9 mouse cellular contexts compared by ENCODE assay signal in the genomic region with DNA sequence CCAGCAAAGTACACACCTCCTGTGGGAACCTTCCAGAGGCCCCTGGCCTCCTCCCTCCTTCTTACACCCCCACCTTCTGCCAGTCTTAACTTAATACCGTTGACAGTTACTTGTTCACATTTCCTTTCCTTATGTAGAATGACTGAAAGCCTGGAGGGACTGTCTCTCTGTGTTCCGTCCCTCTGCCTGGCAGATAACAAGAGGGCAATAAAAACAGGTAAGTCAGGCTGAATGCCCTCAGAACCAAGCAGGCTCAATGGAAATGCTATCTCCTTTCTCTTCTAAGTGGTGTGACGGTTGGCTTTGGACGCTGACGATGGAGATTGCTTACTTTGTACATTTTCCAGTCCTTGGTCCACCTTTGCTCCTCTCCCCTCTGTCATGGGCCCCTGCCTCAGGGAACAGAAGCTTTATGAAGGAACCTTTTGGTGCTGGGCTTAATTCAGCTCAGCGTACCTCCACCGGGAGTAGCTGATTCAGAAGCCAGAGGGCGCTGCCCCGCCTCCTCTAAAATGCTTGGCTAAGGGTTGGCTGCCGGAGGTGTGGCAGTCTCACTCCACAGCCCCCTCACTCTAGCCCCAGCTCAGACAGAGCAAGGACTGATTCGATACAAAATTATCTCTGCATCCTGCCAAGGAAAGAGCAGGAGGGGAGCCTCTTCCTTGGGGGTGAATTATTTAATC.
DNase-seq lines count a peak whose midpoint lies in the region; ATAC-seq lines count a peak whose summit lies in the region.
"Had no signal": no experiment of that assay in that cellular context is flagged by ENCODE, and none has a peak within 500 bp of the region (broad histone marks: within the 10 kb centered on the region; RNA-seq: fewer than 3 reads in every experiment).

No protein-coding gene starts in this region.

- H3K27me3 ChIP-seq in embryonic facial prominence, embryonic 15.5 days = no peaks in the 10 kb centered on the region
- no peaks in the 10 kb centered on the region for H3K27me3 ChIP-seq in hindbrain, embryonic 14.5 days (ENCODE audit: control insufficient read depth, insufficient read depth, low read length)
- H3K27me3 ChIP-seq in midbrain, embryonic 16.5 days (ENCODE audit: control insufficient read depth, insufficient read depth, low read depth, low read length) = no peaks in the 10 kb centered on the region

- no peak overlapping the region for H3K4me3 ChIP-seq in embryonic facial prominence, embryonic 15.5 days (replicated peaks)
- no peak overlapping the region for H3K4me3 ChIP-seq in hindbrain, embryonic 14.5 days (replicated peaks; ENCODE audit: low read length)
- H3K4me3 ChIP-seq in midbrain, embryonic 16.5 days (ENCODE audit: low read depth, low read length) = no peak overlapping the region
- H3K4me3 ChIP-seq: erythroblast, embryonic 14.5 days had no signal

- intact Hi-C loops in left cerebral cortex, postnatal 14 days (cut with DNase I) = no loop called here

- peak; percentile 60 for ATAC-seq in embryonic facial prominence, embryonic 15.5 days (ENCODE audit: insufficient number of reproducible peaks, low FRiP score, low TSS enrichment, low read depth)
- peak; percentile 80; the same call in 1 of the 2 replicates for ATAC-seq in hindbrain, embryonic 14.5 days (ENCODE audit: low FRiP score)
- ATAC-seq in midbrain, embryonic 16.5 days = peak; percentile 83
- ATAC-seq in erythroblast, adult 5-6 weeks (replicated peaks; ENCODE audit: low FRiP score, poor library complexity, severe bottlenecking) = no peak

- H3K4me2 ChIP-seq in embryonic facial prominence, embryonic 15.5 days (replicated peaks) = no peak overlapping the region
- H3K4me2 ChIP-seq in hindbrain, embryonic 14.5 days (replicated peaks) = no peak overlapping the region
- peak overlapping the region; percentile 2; the same call in 1 of the 2 replicates for H3K4me2 ChIP-seq in midbrain, embryonic 16.5 days (ENCODE audit: low read length)

- H3K4me1 ChIP-seq in embryonic facial prominence, embryonic 15.5 days = peaks cover 9% of the 10 kb centered on the region; the same call in 1 of the 2 replicates
- peaks cover 8% of the 10 kb centered on the region for H3K4me1 ChIP-seq in hindbrain, embryonic 14.5 days (replicated peaks; ENCODE audit: control insufficient read depth, insufficient read depth, low read length)
- H3K4me1 ChIP-seq in midbrain, embryonic 16.5 days (ENCODE audit: control insufficient read depth, insufficient read depth, low read length) = peaks cover 8% of the 10 kb centered on the region

- no peak overlapping the region for H3K27ac ChIP-seq in embryonic facial prominence, embryonic 15.5 days (replicated peaks)
- H3K27ac ChIP-seq in hindbrain, embryonic 14.5 days = no peak overlapping the region
- H3K27ac ChIP-seq in midbrain, embryonic 16.5 days (ENCODE audit: low read length) = no peak overlapping the region

- no peaks in the 10 kb centered on the region for H3K9me3 ChIP-seq in embryonic facial prominence, embryonic 15.5 days (replicated peaks)
- no peaks in the 10 kb centered on the region for H3K9me3 ChIP-seq in hindbrain, embryonic 14.5 days (ENCODE audit: control insufficient read depth, low read length)
- H3K9me3 ChIP-seq in midbrain, embryonic 16.5 days (replicated peaks; ENCODE audit: control insufficient read depth, low read length, poor library complexity, severe bottlenecking) = no peaks in the 10 kb centered on the region

- WGBS in embryonic facial prominence, embryonic 15.5 days = 14% methylated on average over 11 of the region's 11 CpGs
- 19% methylated on average over 11 of the region's 11 CpGs for WGBS in hindbrain, embryonic 14.5 days
- 19% methylated on average over 11 of the region's 11 CpGs for WGBS in midbrain, embryonic 16.5 days

- no peak overlapping the region for H3K9ac ChIP-seq in embryonic facial prominence, embryonic 15.5 days
- H3K9ac ChIP-seq in hindbrain, embryonic 14.5 days = no peak overlapping the region
- no peak overlapping the region for H3K9ac ChIP-seq in midbrain, embryonic 16.5 days (ENCODE audit: low read depth, low read length)

- no peaks in the 10 kb centered on the region for H3K36me3 ChIP-seq in embryonic facial prominence, embryonic 15.5 days
- H3K36me3 ChIP-seq in hindbrain, embryonic 14.5 days (replicated peaks; ENCODE audit: control insufficient read depth, insufficient read depth) = no peaks in the 10 kb centered on the region
- H3K36me3 ChIP-seq in midbrain, embryonic 16.5 days (ENCODE audit: control insufficient read depth, insufficient read depth, low read length) = no peaks in the 10 kb centered on the region

- DNase-seq in A20 (ENCODE audit: low read depth, low spot score) (peak; percentile 29), NIH3T3 (ENCODE audit: low read depth) (peak; percentile 69)
- peak; percentile 71 for DNase-seq in hindbrain, embryonic 14.5 days (ENCODE audit: low spot score)
- peak; percentile 46 to 66 for DNase-seq in left cerebral cortex, postnatal 14 days (ENCODE audit: low spot score in 2 of 2)
- peak; percentile 51 for DNase-seq in testis, postnatal 14 days (ENCODE audit: low spot score)
